Mouse (Mus musculus) heart, embryonic 10.5 days (tissue): ENCODE data around the gene Rbmx2. TPM values are rescaled to one million over a fixed set of nuclear protein-coding genes. Genes with fewer than 3 reads are reported as not detected.

ENCODE experiments used
- polyA plus RNA-seq: library from polyadenylated mRNA; unstranded; fragments of >200 nt; fragmentation: Nextera tagmentation; extraction: Ambion mirVana; gene quantifications from 2 replicates; pipeline ENCODE4 v1.2.1, GENCODE M21; 2016

Rbmx2 gene
- polyA plus RNA-seq, 1 experiment from 2014 or later: 22.7 TPM

Other genes starting within 250 kb of the Rbmx2 start
- 9.9 and 15.7 TPM in 2 replicates for gene Elf4, start 231.9 kb upstream of the Rbmx2 start, polyA plus RNA-seq
- 108 and 118 TPM in 2 replicates for gene Aifm1, start 181.4 kb upstream of the Rbmx2 start, polyA plus RNA-seq
- 7.8 and 8.0 TPM in 2 replicates for gene Rab33a, start 175.7 kb upstream of the Rbmx2 start, polyA plus RNA-seq
- 7.4 and 8.8 TPM in 2 replicates for gene Zfp280c, start 100.5 kb upstream of the Rbmx2 start, polyA plus RNA-seq
- gene Slc25a14, start 71.6 kb upstream of the Rbmx2 start, polyA plus RNA-seq: 10.9 and 11.0 TPM in 2 replicates
- gene Gpr119, start 20.5 kb upstream of the Rbmx2 start, polyA plus RNA-seq: not detected in 2 replicates
- 0.33 TPM in 1 of 2 replicates, not detected in the other for gene Gm595, start 182.7 kb downstream of the Rbmx2 start, polyA plus RNA-seq